Mouse (Mus musculus): ENCODE measurements around the gene Npsr1. TPM values are rescaled to one million over a fixed set of nuclear protein-coding genes. Genes with fewer than 3 reads are reported as not detected.

Npsr1 gene
- total and polyA plus RNA-seq, 2 experiments from 2014 or later, result 0.19 to 0.62 TPM

GRCm38 (mm10) chr9:24217721-24218120 is 119.9 kb downstream of the Npsr1 start:
- no peak for TF ChIP-seq CTCF (IDR thresholded peaks at IDR 0.05; ENCODE audit: low read depth)
- no peak overlapping the region for H3K9ac ChIP-seq
- no peaks in the 10 kb centered on the region for H3K9me3 ChIP-seq (ENCODE audit: low read length)
- ATAC-seq (no peak), DNase-seq (no peak)
- WGBS, result 67% methylated on average over 1 of the region's 1 CpGs
- H3K4me3 ChIP-seq (ENCODE audit: low read depth, low read length), result no peak overlapping the region
- no peak overlapping the region for H3K4me2 ChIP-seq (ENCODE audit: low read depth)
- no peaks in the 10 kb centered on the region for H3K36me3 ChIP-seq (ENCODE audit: insufficient read depth)
- no peak overlapping the region for H3K27ac ChIP-seq (ENCODE audit: low read depth, low read length)
- H3K27me3 ChIP-seq (ENCODE audit: insufficient read depth, low read length), result no peaks in the 10 kb centered on the region
- no peaks in the 10 kb centered on the region for H3K4me1 ChIP-seq (ENCODE audit: insufficient read depth)

GRCm38 (mm10) chr9:24236461-24236860 is 138.7 kb downstream of the Npsr1 start:
- Histone ChIP-seq H3K36me3 (ENCODE audit: insufficient read depth) (no peaks in the 10 kb centered on the region), H3K27ac (ENCODE audit: low read depth, low read length) (no peak overlapping the region), H3K27me3 (ENCODE audit: insufficient read depth, low read length) (no peaks in the 10 kb centered on the region), H3K9ac (no peak overlapping the region), H3K4me2 (ENCODE audit: low read depth) (no peak overlapping the region), H3K4me1 (ENCODE audit: insufficient read depth) (no peaks in the 10 kb centered on the region), H3K9me3 (ENCODE audit: low read length) (no peaks in the 10 kb centered on the region), H3K4me3 (ENCODE audit: low read depth, low read length) (no peak overlapping the region)
- no peak for TF ChIP-seq CTCF (IDR thresholded peaks at IDR 0.05; ENCODE audit: low read depth)
- DNase-seq (no peak), ATAC-seq (no peak)
- 91% methylated on average over 1 of the region's 1 CpGs for WGBS

- H3K4me3 ChIP-seq (ENCODE audit: low read depth, low read length), result no peak overlapping the region
- no peak overlapping the region for H3K9ac ChIP-seq
- no peak overlapping the region for H3K27ac ChIP-seq (ENCODE audit: low read depth, low read length)
- ATAC-seq (no peak), DNase-seq (no peak)
- H3K27me3 ChIP-seq (ENCODE audit: insufficient read depth, low read length), result no peaks in the 10 kb centered on the region
- no peak overlapping the region for H3K4me2 ChIP-seq (ENCODE audit: low read depth)
- no peak for TF ChIP-seq CTCF (IDR thresholded peaks at IDR 0.05; ENCODE audit: low read depth)
- no peaks in the 10 kb centered on the region for H3K36me3 ChIP-seq (ENCODE audit: insufficient read depth)
- H3K9me3 ChIP-seq (ENCODE audit: low read length), result no peaks in the 10 kb centered on the region
- no peaks in the 10 kb centered on the region for H3K4me1 ChIP-seq (ENCODE audit: insufficient read depth)
These were observed 149.8 kb downstream of the Npsr1 start for GRCm38 (mm10) chr9:24247557-24247956.

- no peak overlapping the region for H3K4me2 ChIP-seq (ENCODE audit: low read depth)
- no peak for TF ChIP-seq CTCF (IDR thresholded peaks at IDR 0.05; ENCODE audit: low read depth)
- 54% methylated on average over 8 of the region's 8 CpGs for WGBS
- no peak overlapping the region for H3K4me3 ChIP-seq (ENCODE audit: low read depth, low read length)
- H3K4me1 ChIP-seq (ENCODE audit: insufficient read depth), result no peaks in the 10 kb centered on the region
- H3K27me3 ChIP-seq (ENCODE audit: insufficient read depth, low read length), result no peaks in the 10 kb centered on the region
- no peaks in the 10 kb centered on the region for H3K9me3 ChIP-seq (ENCODE audit: low read length)
- 0 out of 2 replicates have a peak overlapping the region, but pooled peaks have one; percentile 1 for H3K27ac ChIP-seq (ENCODE audit: low read depth, low read length)
- no peak for DNase-seq
- H3K9ac ChIP-seq, result no peak overlapping the region
- H3K36me3 ChIP-seq (ENCODE audit: insufficient read depth), result no peaks in the 10 kb centered on the region
- ATAC-seq, result no peak
These were observed 156.4 kb downstream of the Npsr1 start for GRCm38 (mm10) chr9:24254236-24254635.

- H3K27me3 ChIP-seq (ENCODE audit: insufficient read depth, low read length), result no peaks in the 10 kb centered on the region
- H3K27ac ChIP-seq (ENCODE audit: low read depth, low read length), result no peak overlapping the region
- H3K9ac ChIP-seq, result no peak overlapping the region
- WGBS, result 91% methylated on average over 2 of the region's 2 CpGs
- H3K4me3 ChIP-seq (ENCODE audit: low read depth, low read length), result no peak overlapping the region
- H3K4me2 ChIP-seq (ENCODE audit: low read depth), result no peak overlapping the region
- TF ChIP-seq CTCF (IDR thresholded peaks at IDR 0.05; ENCODE audit: low read depth), result 0 out of 2 replicates have a peak, but pooled peaks have one; percentile 4
- H3K4me1 ChIP-seq (ENCODE audit: insufficient read depth), result 0 out of 2 replicates have a peak, but pooled peaks cover 5% of the 10 kb centered on the region
- no peak for ATAC-seq
- no peak for DNase-seq
- no peaks in the 10 kb centered on the region for H3K36me3 ChIP-seq (ENCODE audit: insufficient read depth)
- no peaks in the 10 kb centered on the region for H3K9me3 ChIP-seq (ENCODE audit: low read length)
These were observed 182.9 kb downstream of the Npsr1 start for GRCm38 (mm10) chr9:24280498-24281287.

- Histone ChIP-seq H3K36me3 (ENCODE audit: insufficient read depth) (no peaks in the 10 kb centered on the region), H3K4me3 (ENCODE audit: low read depth, low read length) (no peak overlapping the region), H3K9ac (no peak overlapping the region), H3K27me3 (ENCODE audit: insufficient read depth, low read length) (no peaks in the 10 kb centered on the region), H3K9me3 (ENCODE audit: low read length) (no peaks in the 10 kb centered on the region), H3K4me2 (ENCODE audit: low read depth) (no peak overlapping the region), H3K27ac (ENCODE audit: low read depth, low read length) (peak overlapping the region; percentile 60; the same call in 1 of the 2 replicates), H3K4me1 (ENCODE audit: insufficient read depth) (0 out of 2 replicates have a peak, but pooled peaks cover 5% of the 10 kb centered on the region)
- WGBS, result 73% methylated on average over 3 of the region's 3 CpGs
- no peak; the same call in 1 of the 2 replicates for ATAC-seq
- no peak for TF ChIP-seq CTCF (IDR thresholded peaks at IDR 0.05; ENCODE audit: low read depth)
- DNase-seq, result no peak
These were observed 184.8 kb downstream of the Npsr1 start for GRCm38 (mm10) chr9:24282617-24283016.

GRCm38 (mm10) chr9:24283071-24283470 is 185.3 kb downstream of the Npsr1 start:
- DNase-seq (peak; percentile 81), ATAC-seq (peak; percentile 89)
- WGBS, result 50% methylated on average over 2 of the region's 2 CpGs
- TF ChIP-seq CTCF (IDR thresholded peaks at IDR 0.05; ENCODE audit: low read depth), result no peak
- Histone ChIP-seq H3K4me1 (ENCODE audit: insufficient read depth) (0 out of 2 replicates have a peak, but pooled peaks cover 5% of the 10 kb centered on the region), H3K27ac (ENCODE audit: low read depth, low read length) (no peak overlapping the region), H3K36me3 (ENCODE audit: insufficient read depth) (no peaks in the 10 kb centered on the region), H3K9me3 (ENCODE audit: low read length) (no peaks in the 10 kb centered on the region), H3K27me3 (ENCODE audit: insufficient read depth, low read length) (no peaks in the 10 kb centered on the region), H3K4me2 (ENCODE audit: low read depth) (no peak overlapping the region), H3K9ac (no peak overlapping the region), H3K4me3 (ENCODE audit: low read depth, low read length) (no peak overlapping the region)

All from forebrain, postnatal 0 days (tissue).